Mouse (Mus musculus): ENCODE results near the gene Uba5. TPM values are rescaled to one million over a fixed set of nuclear protein-coding genes. Genes with fewer than 3 reads are reported as not detected.

The Uba5 gene
- polyA plus RNA-seq, 1 experiment from 2014 or later, result 81.5 TPM

DNA sequence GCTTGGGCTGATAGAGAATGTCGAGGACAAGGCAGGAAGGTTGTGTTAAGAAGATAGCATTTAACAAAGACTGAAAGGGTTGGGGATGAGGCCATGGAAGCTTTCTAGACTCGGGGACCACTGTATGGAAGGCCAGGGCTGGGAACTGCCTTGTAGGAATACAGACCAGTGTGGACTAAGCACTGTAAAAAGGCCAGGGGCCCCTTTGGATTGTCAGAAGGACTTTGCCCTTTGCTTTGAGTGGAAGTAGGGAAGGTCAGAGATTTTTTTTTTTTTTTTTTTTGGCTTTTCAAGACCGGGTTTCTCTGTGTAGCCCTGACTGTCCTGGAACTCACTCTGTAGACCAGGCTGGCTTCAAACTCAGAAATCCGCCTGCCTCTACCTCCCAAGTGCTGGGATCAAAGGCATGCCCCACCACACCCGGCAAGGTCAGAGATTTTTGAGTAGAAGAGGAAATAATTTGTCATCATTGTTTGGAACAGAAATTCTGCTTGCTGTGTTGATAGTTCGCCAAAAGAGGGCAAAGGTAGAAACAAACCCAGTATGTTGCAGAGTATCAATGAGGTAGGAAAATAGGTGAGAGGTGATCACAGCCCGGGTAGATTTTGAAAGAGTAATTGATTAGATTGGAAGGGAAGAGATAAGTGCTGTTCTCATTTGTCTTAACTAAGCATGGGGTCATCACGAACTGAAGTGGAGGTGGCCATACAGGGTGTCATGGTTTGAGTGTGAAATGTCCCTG lies 8.1 kb upstream of the Uba5 start:
- no peak overlapping the region for H3K27ac ChIP-seq
- H3K4me2 ChIP-seq (replicated peaks), result no peak overlapping the region
- no peaks in the 10 kb centered on the region for H3K36me3 ChIP-seq (replicated peaks; ENCODE audit: control insufficient read depth, insufficient read depth)
- H3K27me3 ChIP-seq (ENCODE audit: control insufficient read depth, insufficient read depth, low read length), result no peaks in the 10 kb centered on the region
- no peak overlapping the region for H3K4me3 ChIP-seq (replicated peaks; ENCODE audit: low read length)
- H3K9ac ChIP-seq, result no peak overlapping the region
- H3K4me1 ChIP-seq (replicated peaks; ENCODE audit: control insufficient read depth, insufficient read depth, low read length), result no peaks in the 10 kb centered on the region
- ATAC-seq (ENCODE audit: low FRiP score), result no peak
- no peaks in the 10 kb centered on the region for H3K9me3 ChIP-seq (ENCODE audit: control insufficient read depth, low read length)
- WGBS, result 86% methylated on average over 8 of the region's 8 CpGs
- no peak for DNase-seq (ENCODE audit: low spot score)

DNA sequence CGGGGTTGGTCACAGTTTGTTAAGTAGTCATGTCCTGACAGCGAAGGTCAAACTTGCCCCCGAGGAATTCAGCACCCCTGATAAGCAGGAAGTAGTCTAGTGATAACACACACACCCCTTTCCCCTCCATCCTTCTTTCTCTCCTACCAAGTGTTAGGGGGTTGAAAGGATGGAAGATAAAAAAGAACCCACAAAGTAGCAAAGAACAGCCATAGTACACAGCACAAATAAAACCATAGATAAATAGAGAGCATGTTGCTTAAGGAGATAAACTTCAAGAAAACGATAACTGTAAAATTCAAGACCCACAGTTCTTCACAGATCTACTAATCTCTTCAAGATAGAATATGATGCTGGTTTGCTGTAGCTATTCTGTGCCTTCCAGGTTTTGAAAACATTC lies 7.3 kb upstream of the Uba5 start:
- H3K36me3 ChIP-seq (replicated peaks; ENCODE audit: control insufficient read depth, insufficient read depth), result no peaks in the 10 kb centered on the region
- H3K4me1 ChIP-seq (replicated peaks; ENCODE audit: control insufficient read depth, insufficient read depth, low read length), result no peaks in the 10 kb centered on the region
- no peak overlapping the region for H3K4me3 ChIP-seq (replicated peaks; ENCODE audit: low read length)
- ATAC-seq (ENCODE audit: low FRiP score) (no peak), DNase-seq (ENCODE audit: low spot score) (no peak)
- H3K9me3 ChIP-seq (ENCODE audit: control insufficient read depth, low read length), result no peaks in the 10 kb centered on the region
- H3K4me2 ChIP-seq (replicated peaks), result no peak overlapping the region
- no peaks in the 10 kb centered on the region for H3K27me3 ChIP-seq (ENCODE audit: control insufficient read depth, insufficient read depth, low read length)
- 85% methylated on average over 4 of the region's 4 CpGs for WGBS
- no peak overlapping the region for H3K27ac ChIP-seq
- no peak overlapping the region for H3K9ac ChIP-seq

DNA sequence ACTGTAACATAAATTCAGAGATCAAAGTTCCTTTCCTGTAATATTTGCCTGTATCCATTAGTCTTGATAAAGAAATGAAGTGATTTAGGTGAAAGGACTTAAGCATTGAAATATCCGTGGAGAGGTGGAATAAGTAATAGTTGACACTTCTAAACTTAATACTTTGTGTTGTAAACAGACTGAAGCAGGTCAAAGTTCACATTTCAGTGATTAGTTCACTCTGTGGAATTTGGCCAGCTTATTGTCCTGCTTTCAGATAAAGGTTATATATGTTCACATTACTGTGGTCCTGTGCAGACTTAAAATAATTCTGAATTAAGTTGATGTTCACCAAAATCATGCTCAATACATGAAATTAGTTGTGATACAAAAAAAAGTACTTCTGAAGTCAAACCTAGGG lies 1.6 kb upstream of the Uba5 start:
- Histone ChIP-seq H3K27me3 (ENCODE audit: control insufficient read depth, insufficient read depth, low read length) (no peaks in the 10 kb centered on the region), H3K27ac (no peak overlapping the region), H3K4me3 (replicated peaks; ENCODE audit: low read length) (no peak overlapping the region), H3K9me3 (ENCODE audit: control insufficient read depth, low read length) (no peaks in the 10 kb centered on the region), H3K36me3 (replicated peaks; ENCODE audit: control insufficient read depth, insufficient read depth) (peaks cover 15% of the 10 kb centered on the region), H3K4me2 (replicated peaks) (no peak overlapping the region), H3K4me1 (replicated peaks; ENCODE audit: control insufficient read depth, insufficient read depth, low read length) (peaks cover 20% of the 10 kb centered on the region), H3K9ac (no peak overlapping the region)
- no peak for DNase-seq (ENCODE audit: low spot score)
- no peak for ATAC-seq (ENCODE audit: low FRiP score)
- 39% methylated on average over 1 of the region's 1 CpGs for WGBS

DNA sequence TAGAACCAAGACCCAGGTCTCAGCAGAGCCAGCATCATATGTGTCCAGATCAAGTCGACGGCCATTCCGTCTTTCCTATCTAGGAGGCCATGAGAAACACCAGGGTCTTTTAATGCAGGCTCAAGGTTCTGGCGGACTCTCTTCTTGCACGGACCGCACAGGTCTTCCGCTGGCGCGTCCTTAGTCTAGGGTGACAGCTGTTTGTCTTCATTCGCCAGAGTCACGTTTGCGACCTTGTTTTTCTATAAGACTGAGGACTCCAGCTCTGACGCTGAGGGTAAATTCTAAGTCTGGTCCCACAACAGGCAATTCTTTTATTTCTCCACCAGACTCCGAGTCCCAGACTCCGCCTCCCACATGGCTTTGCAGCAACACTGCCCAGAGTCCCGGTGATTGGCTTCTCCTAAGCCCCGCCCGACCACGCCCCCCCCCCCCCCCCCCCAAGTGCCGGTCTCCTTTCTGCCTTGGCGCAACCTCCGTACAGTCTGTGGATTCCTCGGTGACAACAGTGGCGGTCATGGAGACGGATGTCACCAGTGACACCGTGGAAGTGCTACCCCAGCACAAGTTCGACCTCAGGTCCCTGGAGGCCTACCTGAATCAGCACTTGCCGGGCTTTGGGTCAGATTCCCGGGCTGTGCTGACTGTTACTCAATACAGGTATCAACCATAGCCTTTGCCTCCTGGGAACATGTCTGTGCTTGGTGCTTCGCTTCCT lies 469 bp upstream of the Uba5 start, which contains the start of gene Acad11:
TSS of gene Acad11 (plus strand) at position 134 of the 718 bp plus-strand sequence.
- ATAC-seq (ENCODE audit: low FRiP score) (peak; percentile 97), DNase-seq (ENCODE audit: low spot score) (peak; percentile 91)
- no peaks in the 10 kb centered on the region for H3K9me3 ChIP-seq (ENCODE audit: control insufficient read depth, low read length)
- H3K4me2 ChIP-seq (replicated peaks), result peak within 1 kb of the TSS; percentile 95
- peak within 1 kb of the TSS; percentile 87 for H3K9ac ChIP-seq
- peaks cover 20% of the 10 kb centered on the region for H3K4me1 ChIP-seq (replicated peaks; ENCODE audit: control insufficient read depth, insufficient read depth, low read length)
- peak within 1 kb of the TSS; percentile 78 for H3K27ac ChIP-seq
- H3K4me3 ChIP-seq (replicated peaks; ENCODE audit: low read length), result peak within 1 kb of the TSS; percentile 92
- under 1% methylated on average over 29 of the region's 30 CpGs for WGBS
- H3K27me3 ChIP-seq (ENCODE audit: control insufficient read depth, insufficient read depth, low read length), result no peaks in the 10 kb centered on the region
- peaks cover 22% of the 10 kb centered on the region for H3K36me3 ChIP-seq (replicated peaks; ENCODE audit: control insufficient read depth, insufficient read depth)

DNA sequence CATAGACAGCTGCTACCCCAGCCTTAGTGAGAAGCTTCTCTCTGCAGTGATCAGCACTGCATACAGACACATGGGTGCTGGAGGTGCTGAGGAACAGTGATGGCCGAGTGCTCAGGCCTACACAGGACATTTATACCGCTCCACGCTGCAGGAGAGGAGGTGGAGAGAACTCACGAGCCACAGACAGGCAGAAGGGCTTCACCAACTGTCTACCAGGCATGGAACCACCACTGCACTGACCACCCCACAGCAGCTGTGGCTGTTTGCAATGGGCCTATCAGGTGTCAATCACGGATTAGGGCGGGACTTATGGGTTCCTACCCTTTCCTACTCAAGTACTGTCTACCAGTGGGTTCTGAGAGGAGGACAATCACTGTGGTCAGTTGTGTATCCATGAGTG lies 11.9 kb downstream of the Uba5 start:
- ATAC-seq (ENCODE audit: low FRiP score) (no peak), DNase-seq (ENCODE audit: low spot score) (no peak)
- 95% methylated on average over 6 of the region's 6 CpGs for WGBS
- Histone ChIP-seq H3K4me2 (replicated peaks) (no peak overlapping the region), H3K4me1 (replicated peaks; ENCODE audit: control insufficient read depth, insufficient read depth, low read length) (no peaks in the 10 kb centered on the region), H3K27ac (no peak overlapping the region), H3K36me3 (replicated peaks; ENCODE audit: control insufficient read depth, insufficient read depth) (peaks cover 97% of the 10 kb centered on the region), H3K4me3 (replicated peaks; ENCODE audit: low read length) (no peak overlapping the region), H3K9me3 (ENCODE audit: control insufficient read depth, low read length) (no peaks in the 10 kb centered on the region), H3K9ac (no peak overlapping the region), H3K27me3 (ENCODE audit: control insufficient read depth, insufficient read depth, low read length) (no peaks in the 10 kb centered on the region)

DNA sequence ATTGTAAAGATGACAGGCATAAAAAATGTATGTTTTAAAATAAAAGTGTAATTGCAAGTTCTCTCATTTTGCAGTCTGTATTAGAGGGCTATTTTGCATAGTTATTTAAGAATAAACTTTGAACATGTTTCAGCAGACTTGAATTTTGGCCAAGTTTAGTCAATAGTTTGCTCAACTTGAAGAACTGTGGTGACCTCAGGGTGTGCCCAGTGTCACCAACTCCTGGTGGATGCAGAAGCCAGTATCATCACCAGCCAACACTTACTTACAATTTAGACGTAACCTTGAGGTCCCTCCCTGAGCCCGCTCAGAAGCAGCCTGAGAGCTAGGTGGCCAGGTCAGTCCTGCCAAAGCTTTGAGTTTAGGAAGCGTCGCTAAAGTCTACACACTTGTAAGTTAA lies 19.3 kb downstream of the Uba5 start:
- Histone ChIP-seq H3K4me1 (replicated peaks; ENCODE audit: control insufficient read depth, insufficient read depth, low read length) (no peaks in the 10 kb centered on the region), H3K4me3 (replicated peaks; ENCODE audit: low read length) (no peak overlapping the region), H3K9me3 (ENCODE audit: control insufficient read depth, low read length) (no peaks in the 10 kb centered on the region), H3K9ac (no peak overlapping the region), H3K27ac (no peak overlapping the region), H3K4me2 (replicated peaks) (no peak overlapping the region), H3K27me3 (ENCODE audit: control insufficient read depth, insufficient read depth, low read length) (no peaks in the 10 kb centered on the region), H3K36me3 (replicated peaks; ENCODE audit: control insufficient read depth, insufficient read depth) (peaks cover 59% of the 10 kb centered on the region)
- DNase-seq (ENCODE audit: low spot score), result no peak
- 88% methylated on average over 4 of the region's 4 CpGs for WGBS
- ATAC-seq (ENCODE audit: low FRiP score), result no peak

DNA sequence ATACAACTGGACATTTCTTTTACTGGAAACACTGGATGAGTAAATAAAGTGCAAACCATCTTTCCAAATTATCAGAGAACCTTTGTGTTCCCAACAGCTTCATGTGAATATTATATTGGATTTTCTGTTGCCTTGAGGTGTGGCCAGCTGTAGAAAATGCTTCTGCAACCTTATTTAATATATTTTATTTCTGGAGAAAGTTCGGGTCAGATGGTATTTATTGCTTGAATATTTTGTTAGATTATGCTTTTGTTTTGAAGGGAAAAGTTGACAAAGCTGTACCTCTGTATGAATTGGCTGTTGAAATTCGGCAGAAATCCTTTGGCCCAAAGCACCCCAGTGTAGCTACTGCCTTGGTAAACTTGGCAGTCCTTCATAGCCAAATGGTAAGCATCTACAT lies 22.6 kb downstream of the Uba5 start, which contains the start of gene Gm28305:
TSS of gene Gm28305 (plus strand) at position 301 of the 400 bp plus-strand sequence.
- Histone ChIP-seq H3K27ac (no peak within 1 kb of the TSS), H3K4me3 (replicated peaks; ENCODE audit: low read length) (no peak within 1 kb of the TSS), H3K36me3 (replicated peaks; ENCODE audit: control insufficient read depth, insufficient read depth) (peaks cover 48% of the 10 kb centered on the region), H3K4me1 (replicated peaks; ENCODE audit: control insufficient read depth, insufficient read depth, low read length) (no peaks in the 10 kb centered on the region), H3K9me3 (ENCODE audit: control insufficient read depth, low read length) (no peaks in the 10 kb centered on the region), H3K9ac (no peak within 1 kb of the TSS), H3K27me3 (ENCODE audit: control insufficient read depth, insufficient read depth, low read length) (no peaks in the 10 kb centered on the region), H3K4me2 (replicated peaks) (no peak within 1 kb of the TSS)
- DNase-seq (ENCODE audit: low spot score), result no peak
- no peak for ATAC-seq (ENCODE audit: low FRiP score)
- WGBS, result 71% methylated on average over 2 of the region's 2 CpGs

DNA sequence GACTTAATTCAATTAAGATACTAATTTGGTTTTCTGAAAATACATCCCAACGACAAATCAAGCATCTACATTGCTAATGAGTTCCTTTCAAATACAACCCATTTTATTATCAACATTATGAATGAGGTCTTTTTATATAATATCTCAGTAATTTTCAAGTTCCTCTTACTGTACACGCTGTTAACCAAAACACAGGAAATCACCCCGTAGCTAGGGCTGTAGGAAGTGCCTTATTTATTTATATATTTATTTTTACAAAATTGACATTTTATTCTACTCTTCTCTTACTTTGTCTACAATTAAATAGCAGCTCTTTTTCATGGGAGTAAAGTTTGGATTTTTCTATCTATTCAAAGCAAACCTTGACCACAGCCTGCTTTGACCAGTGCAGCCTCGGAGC lies 23.2 kb downstream of the Uba5 start:
- DNase-seq (ENCODE audit: low spot score) (no peak), ATAC-seq (ENCODE audit: low FRiP score) (no peak)
- no peak overlapping the region for H3K9ac ChIP-seq
- no peaks in the 10 kb centered on the region for H3K9me3 ChIP-seq (ENCODE audit: control insufficient read depth, low read length)
- no peaks in the 10 kb centered on the region for H3K4me1 ChIP-seq (replicated peaks; ENCODE audit: control insufficient read depth, insufficient read depth, low read length)
- peaks cover 44% of the 10 kb centered on the region for H3K36me3 ChIP-seq (replicated peaks; ENCODE audit: control insufficient read depth, insufficient read depth)
- H3K4me3 ChIP-seq (replicated peaks; ENCODE audit: low read length), result no peak overlapping the region
- 90% methylated on average over 4 of the region's 4 CpGs for WGBS
- no peak overlapping the region for H3K4me2 ChIP-seq (replicated peaks)
- H3K27ac ChIP-seq, result no peak overlapping the region
- no peaks in the 10 kb centered on the region for H3K27me3 ChIP-seq (ENCODE audit: control insufficient read depth, insufficient read depth, low read length)

DNA sequence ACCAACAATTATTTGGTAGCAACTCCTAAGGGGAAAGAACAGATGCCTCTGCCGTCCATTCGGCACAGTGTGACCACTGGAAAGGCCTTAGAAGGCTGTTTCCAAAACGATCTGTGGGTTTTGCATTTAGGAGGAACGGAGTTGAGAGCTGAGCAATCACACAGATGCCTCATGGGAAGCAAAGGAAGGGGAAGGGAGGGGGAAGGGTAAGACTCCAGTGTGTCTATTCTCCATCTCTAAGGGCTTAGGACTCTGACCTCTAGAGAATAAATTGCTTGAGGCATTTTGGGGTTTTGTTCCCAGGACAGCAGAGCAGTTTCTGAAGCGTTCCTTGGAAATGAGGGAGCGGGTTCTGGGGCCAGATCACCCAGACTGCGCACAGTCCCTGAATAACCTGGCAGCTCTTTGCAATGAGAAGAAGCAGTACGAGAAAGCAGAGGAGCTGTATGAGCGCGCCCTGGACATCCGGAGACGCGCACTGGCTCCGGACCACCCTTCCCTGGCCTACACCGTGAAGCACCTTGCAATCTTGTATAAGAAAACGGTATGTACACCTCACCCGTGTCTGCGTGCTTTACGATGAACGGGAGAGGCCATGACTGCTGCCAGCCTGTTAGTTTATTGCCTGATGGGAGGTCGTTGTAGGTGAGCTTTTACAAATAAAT lies 23.8 kb downstream of the Uba5 start:
- H3K27ac ChIP-seq, result no peak overlapping the region
- no peak overlapping the region for H3K4me2 ChIP-seq (replicated peaks)
- 92% methylated on average over 21 of the region's 21 CpGs for WGBS
- ATAC-seq (ENCODE audit: low FRiP score), result no peak
- no peaks in the 10 kb centered on the region for H3K27me3 ChIP-seq (ENCODE audit: control insufficient read depth, insufficient read depth, low read length)
- no peak overlapping the region for H3K4me3 ChIP-seq (replicated peaks; ENCODE audit: low read length)
- no peak for DNase-seq (ENCODE audit: low spot score)
- H3K36me3 ChIP-seq (replicated peaks; ENCODE audit: control insufficient read depth, insufficient read depth), result peaks cover 41% of the 10 kb centered on the region
- H3K4me1 ChIP-seq (replicated peaks; ENCODE audit: control insufficient read depth, insufficient read depth, low read length), result no peaks in the 10 kb centered on the region
- H3K9me3 ChIP-seq (ENCODE audit: control insufficient read depth, low read length), result no peaks in the 10 kb centered on the region
- H3K9ac ChIP-seq, result no peak overlapping the region

All from hindbrain, embryonic 14.5 days (tissue).